Mouse (Mus musculus) heart, postnatal 0 days (tissue): Measurements from ENCODE around the gene F2rl2. TPM values are rescaled to one million over a fixed set of nuclear protein-coding genes. Genes with fewer than 3 reads are reported as not detected.
A peak's percentile ranks its signal among the peaks of the same experiment; 100 is the strongest.

Experiments
- ATAC-seq: fragments of 200-750 bp; cut with Nextera tagmentation; 2 replicates; pipeline ENCODE4 v1.8.0; 2017; ENCODE audit warnings: low read depth, moderate number of reproducible peaks, moderate library complexity; ENCODE audit not compliant: insufficient read depth
- DNase-seq: peaks from one replicate; pipeline ENCODE4 v3.0.0-alpha.2; 2016; ENCODE audit warnings: low spot score
- H3K27ac ChIP-seq: fragments of 300-500 bp; sonication (generic); 2 replicates; pipeline ENCODE4 v1.5.1; 2014; ENCODE audit warnings: low read depth, mild to moderate bottlenecking
- H3K27me3 ChIP-seq: fragments of 300-500 bp; sonication (generic); 2 replicates; pipeline ENCODE4 v1.6.1; 2014; ENCODE audit warnings: low read length, mixed read lengths; ENCODE audit not compliant: control insufficient read depth, insufficient read depth
- H3K36me3 ChIP-seq: fragments of 300-500 bp; sonication (generic); replicated peaks from 2 replicates; pipeline ENCODE4 v1.6.1; 2014; ENCODE audit warnings: low read length, mixed read lengths; ENCODE audit not compliant: control insufficient read depth, insufficient read depth
- H3K4me1 ChIP-seq: fragments of 300-500 bp; sonication (generic); 2 replicates; pipeline ENCODE4 v1.6.1; 2014; ENCODE audit warnings: antibody characterized with exemption; ENCODE audit not compliant: control insufficient read depth, insufficient read depth
- H3K4me2 ChIP-seq: fragments of 300-500 bp; sonication (generic); 2 replicates; pipeline ENCODE4 v1.6.1; 2014; ENCODE audit warnings: low read depth, mild to moderate bottlenecking, low read length, moderate library complexity
- H3K4me3 ChIP-seq: fragments of 300-500 bp; sonication (generic); 2 replicates; pipeline ENCODE4 v1.5.1; 2014; ENCODE audit warnings: low read depth, low read length
- H3K9ac ChIP-seq: fragments of 300-500 bp; sonication (generic); replicated peaks from 2 replicates; pipeline ENCODE4 v1.6.1; 2014; ENCODE audit warnings: low read depth, low read length, mixed read lengths
- H3K9me3 ChIP-seq: fragments of 300-500 bp; sonication (generic); replicated peaks from 2 replicates; pipeline ENCODE4 v1.6.1; 2016; ENCODE audit warnings: low read length; ENCODE audit not compliant: control insufficient read depth
- CTCF ChIP-seq: IDR thresholded peaks from 2 replicates; pipeline ENCODE4 v1.5.1; 2016; ENCODE audit warnings: antibody characterized with exemption, control low read depth, low read depth
- EP300 ChIP-seq: IDR thresholded peaks from 2 replicates; pipeline ENCODE4 v1.6.1; 2016; ENCODE audit warnings: antibody characterized with exemption, low read depth
- WGBS: fragments of 180-500 bp; shearing (Covaris S2); extraction: QIAGEN DNeasy Blood & Tissue Kit; methylation state at CpG from one replicate; pipeline ENCODE4 v1.1.7; 2014; 5-methylcytosine and 5-hydroxymethylcytosine counted together
- polyA plus RNA-seq: library from polyadenylated mRNA; unstranded; fragments of >200 nt; fragmentation: Nextera tagmentation; extraction: Ambion mirVana; gene quantifications from 2 replicates; pipeline ENCODE4 v1.2.1, GENCODE M21; 2015
- total RNA-seq: library from RNA; depleted of rRNA; stranded (reverse); fragments of >200 nt; gene quantifications from 2 replicates; pipeline ENCODE4 v1.2.3, GENCODE M21; 2014; ENCODE audit warnings: low replicate concordance

F2rl2 gene
- total and polyA plus RNA-seq, 2 experiments from 2014 or later, result 0.05 TPM; not detected in 1

- Histone ChIP-seq H3K4me1 (0 out of 2 replicates have a peak, but pooled peaks cover 7% of the 10 kb centered on the region), H3K9me3 (no peaks in the 10 kb centered on the region), H3K9ac (no peak overlapping the region), H3K27me3 (no peaks in the 10 kb centered on the region), H3K4me2 (no peak overlapping the region), H3K36me3 (no peaks in the 10 kb centered on the region), H3K27ac (peak overlapping the region; percentile 27; the same call in 1 of the 2 replicates), H3K4me3 (no peak overlapping the region)
- TF ChIP-seq CTCF (no peak), EP300 (no peak)
- DNase-seq, result peak; percentile 56
- ATAC-seq, result peak; percentile 66
- 18% methylated on average over 9 of the region's 9 CpGs for WGBS
Measured at GRCm38 (mm10) chr13:95655284-95655683, 41.4 kb upstream of the F2rl2 start.

- Histone ChIP-seq H3K36me3 (no peaks in the 10 kb centered on the region), H3K4me2 (no peak overlapping the region), H3K27ac (peak overlapping the region; percentile 52; the same call in 1 of the 2 replicates), H3K9ac (no peak overlapping the region), H3K27me3 (no peaks in the 10 kb centered on the region), H3K4me1 (0 out of 2 replicates have a peak, but pooled peaks cover 7% of the 10 kb centered on the region), H3K9me3 (no peaks in the 10 kb centered on the region), H3K4me3 (no peak overlapping the region)
- TF ChIP-seq CTCF, result no peak
- peak; percentile 58; the same call in 1 of the 2 replicates for TF ChIP-seq EP300
- DNase-seq (peak; percentile 59), ATAC-seq (peak; percentile 44; the same call in 1 of the 2 replicates)
- 51% methylated on average over 9 of the region's 9 CpGs for WGBS
Measured at GRCm38 (mm10) chr13:95657171-95657570, 39.5 kb upstream of the F2rl2 start.

GRCm38 (mm10) chr13:95659432-95659831 is 37.2 kb upstream of the F2rl2 start:
- Histone ChIP-seq H3K9me3 (no peaks in the 10 kb centered on the region), H3K27me3 (no peaks in the 10 kb centered on the region), H3K4me2 (peak overlapping the region; percentile 10), H3K4me3 (no peak overlapping the region), H3K4me1 (0 out of 2 replicates have a peak, but pooled peaks cover 7% of the 10 kb centered on the region), H3K36me3 (no peaks in the 10 kb centered on the region), H3K9ac (no peak overlapping the region), H3K27ac (peak overlapping the region; percentile 83)
- 49% methylated on average over 7 of the region's 7 CpGs for WGBS
- peak; percentile 51 for ATAC-seq
- DNase-seq, result peak; percentile 30
- TF ChIP-seq EP300, result peak; percentile 68; the same call in 1 of the 2 replicates
- no peak for TF ChIP-seq CTCF

- Histone ChIP-seq H3K4me2 (no peak overlapping the region), H3K27me3 (no peaks in the 10 kb centered on the region), H3K9me3 (no peaks in the 10 kb centered on the region), H3K9ac (no peak overlapping the region), H3K36me3 (no peaks in the 10 kb centered on the region), H3K4me1 (no peaks in the 10 kb centered on the region), H3K4me3 (no peak overlapping the region), H3K27ac (no peak overlapping the region)
- TF ChIP-seq EP300 (no peak), CTCF (no peak)
- no peak for DNase-seq
- no peak for ATAC-seq
- 93% methylated on average over 4 of the region's 4 CpGs for WGBS
Measured at GRCm38 (mm10) chr13:95663834-95664233, 32.8 kb upstream of the F2rl2 start.

DNA sequence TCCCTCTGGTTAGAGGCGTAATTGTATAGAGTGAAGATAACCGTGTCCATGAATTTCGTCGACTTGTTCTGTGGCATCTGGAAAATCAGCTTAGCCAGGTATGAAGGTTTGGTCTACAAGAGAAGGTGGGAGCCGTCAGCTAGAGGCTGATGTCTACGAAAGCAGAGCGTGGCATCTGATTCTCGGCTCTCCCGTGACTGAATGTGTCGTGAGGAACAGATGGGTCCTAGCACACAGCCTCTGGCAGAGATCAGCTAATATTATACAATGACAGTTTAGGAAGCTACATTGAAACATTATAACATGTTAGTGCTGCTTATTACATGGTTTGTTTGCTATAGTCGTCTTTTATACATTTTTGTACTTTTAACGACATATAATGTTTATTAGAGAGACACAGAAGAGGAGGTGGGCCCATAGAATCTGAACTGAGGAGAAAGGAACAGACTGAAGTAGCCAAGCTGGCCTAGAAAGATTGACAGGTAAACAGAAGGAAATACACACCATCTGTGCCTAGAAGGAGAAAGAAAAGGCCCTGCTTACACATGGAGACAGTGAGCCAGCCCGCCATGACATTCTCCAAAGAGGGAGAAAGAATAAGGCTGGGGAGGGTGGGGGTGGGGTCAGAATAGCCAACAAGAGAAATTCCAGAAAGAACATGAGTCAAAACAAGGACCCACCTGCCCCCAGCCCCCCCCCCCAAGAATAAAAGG is 30.9 kb upstream of the F2rl2 start:
- H3K9ac ChIP-seq, result no peak overlapping the region
- no peak overlapping the region for H3K27ac ChIP-seq
- WGBS, result 88% methylated on average over 13 of the region's 13 CpGs
- no peaks in the 10 kb centered on the region for H3K4me1 ChIP-seq
- DNase-seq (no peak), ATAC-seq (no peak)
- no peak overlapping the region for H3K4me3 ChIP-seq
- H3K9me3 ChIP-seq, result no peaks in the 10 kb centered on the region
- no peak overlapping the region for H3K4me2 ChIP-seq
- TF ChIP-seq CTCF, result no peak
- no peaks in the 10 kb centered on the region for H3K36me3 ChIP-seq
- no peaks in the 10 kb centered on the region for H3K27me3 ChIP-seq

GRCm38 (mm10) chr13:95667260-95667659 is 29.4 kb upstream of the F2rl2 start:
- 5% methylated on average over 7 of the region's 7 CpGs for WGBS
- Histone ChIP-seq H3K27ac (no peak overlapping the region), H3K27me3 (no peaks in the 10 kb centered on the region), H3K4me1 (no peaks in the 10 kb centered on the region; the same call in 1 of the 2 replicates), H3K4me3 (no peak overlapping the region), H3K9me3 (no peaks in the 10 kb centered on the region), H3K36me3 (no peaks in the 10 kb centered on the region), H3K4me2 (no peak overlapping the region), H3K9ac (no peak overlapping the region)
- TF ChIP-seq CTCF, result peak; percentile 62
- no peak for TF ChIP-seq EP300
- peak; percentile 33; the same call in 1 of the 2 replicates for ATAC-seq
- peak; percentile 59 for DNase-seq
